Mouse (Mus musculus) hindbrain, embryonic 14.5 days (tissue): Measurements from ENCODE around the gene Polr1d. TPM values are rescaled to one million over a fixed set of nuclear protein-coding genes. Genes with fewer than 3 reads are reported as not detected.

Source experiments
- polyA plus RNA-seq: library from polyadenylated mRNA; unstranded; fragments of >200 nt; fragmentation: Nextera tagmentation; extraction: Ambion mirVana; gene quantifications from 2 replicates; pipeline ENCODE4 v1.2.1, GENCODE M21; 2014

The Polr1d gene
- polyA plus RNA-seq, 1 experiment from 2014 or later = 113 TPM

Other genes with a start within 250 kb of the Polr1d start
- gene Rpl21, start 244.2 kb upstream of the Polr1d start, polyA plus RNA-seq = 361 and 419 TPM in 2 replicates
- 7.6 and 8.0 TPM in 2 replicates for gene Rasl11a, start 232.0 kb upstream of the Polr1d start, polyA plus RNA-seq
- 99.5 and 103 TPM in 2 replicates for gene Gtf3a, start 128.4 kb upstream of the Polr1d start, polyA plus RNA-seq
- 27.4 and 28.5 TPM in 2 replicates for gene Mtif3, start 113.2 kb upstream of the Polr1d start, polyA plus RNA-seq
- 5.0 and 5.6 TPM in 2 replicates for gene Lnx2, start 464 bp upstream of the Polr1d start, polyA plus RNA-seq
- 4.7 and 5.0 TPM in 2 replicates for gene Gsx1, start 111.6 kb downstream of the Polr1d start, polyA plus RNA-seq
- not detected in 2 replicates for gene Pdx1, start 192.9 kb downstream of the Polr1d start, polyA plus RNA-seq
- not detected in 2 replicates for gene Cdx2, start 230.2 kb downstream of the Polr1d start, polyA plus RNA-seq
- not detected in 2 replicates for gene Urad, start 245.4 kb downstream of the Polr1d start, polyA plus RNA-seq